Mouse (Mus musculus) thymus, adult 2 months (tissue): ENCODE results near the gene Eef1akmt1. TPM values are rescaled to one million over a fixed set of nuclear protein-coding genes. Genes with fewer than 3 reads are reported as not detected.

Source experiments
- DNase-seq: peaks from one replicate; pipeline ENCODE4 v3.0.0; 2021
- H3K27ac ChIP-seq: fragments of 200-500 bp; 2 replicates; pipeline ENCODE4 v1.5.1; 2012; ENCODE audit warnings: low read length, control low read depth; ENCODE audit not compliant: control insufficient read depth, insufficient read depth
- H3K27me3 ChIP-seq: fragments of 200-500 bp; 2 replicates; pipeline ENCODE4 v1.6.1; 2012; ENCODE audit warnings: mild to moderate bottlenecking, low read length, moderate library complexity, mixed read lengths; ENCODE audit not compliant: control insufficient read depth, insufficient read depth
- H3K36me3 ChIP-seq: fragments of 200-500 bp; 2 replicates; pipeline ENCODE4 v1.6.1; 2012; ENCODE audit warnings: mild to moderate bottlenecking, low read length, moderate library complexity; ENCODE audit not compliant: control insufficient read depth, insufficient read depth
- H3K4me1 ChIP-seq: fragments of 200-500 bp; replicated peaks from 2 replicates; pipeline ENCODE4 v1.6.1; 2012; ENCODE audit warnings: low read length; ENCODE audit not compliant: control insufficient read depth, insufficient read depth
- H3K4me3 ChIP-seq: fragments of 200-500 bp; 2 replicates; pipeline ENCODE4 v1.5.1; 2012; ENCODE audit warnings: mild to moderate bottlenecking, low read length, control low read depth, moderate library complexity; ENCODE audit not compliant: control insufficient read depth, insufficient read depth
- CTCF ChIP-seq: fragments of 200-500 bp; IDR thresholded peaks from 2 replicates; pipeline ENCODE4 v1.5.1; 2012; ENCODE audit warnings: mild to moderate bottlenecking, control low read depth, low read length, moderate library complexity, borderline replicate concordance; ENCODE audit not compliant: control insufficient read depth, poor library complexity, insufficient read depth; ENCODE audit errors: extremely low read depth
- POLR2A ChIP-seq: fragments of 200-500 bp; IDR thresholded peaks from 2 replicates; pipeline ENCODE4 v1.6.1; 2012; ENCODE audit warnings: mild to moderate bottlenecking, low read length, control low read depth, moderate library complexity; ENCODE audit not compliant: control insufficient read depth, poor library complexity, insufficient read depth; ENCODE audit errors: extremely low read depth
- WGBS: fragments of 180-500 bp; shearing (Covaris S2); methylation state at CpG from one replicate; pipeline ENCODE4 v1.1.7; 2018; 5-methylcytosine and 5-hydroxymethylcytosine counted together
- polyA plus RNA-seq: library from polyadenylated mRNA; depleted of rRNA; stranded (reverse); fragments of >200 nt; gene quantifications from 2 replicates; pipeline ENCODE4 v1.2.3, GENCODE M21; 2012

Eef1akmt1 gene
- polyA plus RNA-seq, 1 experiment, result 24.0 TPM

- H3K36me3 ChIP-seq, result peaks cover 5% of the 10 kb centered on the region; the same call in 1 of the 2 replicates
- WGBS, result 81% methylated on average over 2 of the region's 2 CpGs
- H3K27me3 ChIP-seq, result no peaks in the 10 kb centered on the region
- H3K27ac ChIP-seq, result no peak overlapping the region
- TF ChIP-seq CTCF (no peak), POLR2A (no peak)
- H3K4me1 ChIP-seq, result no peaks in the 10 kb centered on the region
- no peak for DNase-seq
- H3K4me3 ChIP-seq, result no peak overlapping the region
These were observed 5.1 kb upstream of the Eef1akmt1 start for GRCm38 (mm10) chr14:57576364-57577060.

GRCm38 (mm10) chr14:57574792-57575587 is 3.6 kb upstream of the Eef1akmt1 start:
- no peak overlapping the region for H3K27ac ChIP-seq
- DNase-seq, result no peak
- TF ChIP-seq POLR2A (no peak), CTCF (no peak)
- no peaks in the 10 kb centered on the region for H3K36me3 ChIP-seq
- no peaks in the 10 kb centered on the region for H3K27me3 ChIP-seq
- no peak overlapping the region for H3K4me3 ChIP-seq
- H3K4me1 ChIP-seq, result no peaks in the 10 kb centered on the region; the same call in 1 of the 2 replicates
- 79% methylated on average over 6 of the region's 6 CpGs for WGBS

- Histone ChIP-seq H3K4me3 (no peak overlapping the region), H3K4me1 (no peaks in the 10 kb centered on the region; the same call in 1 of the 2 replicates), H3K36me3 (peaks cover 3% of the 10 kb centered on the region; the same call in 1 of the 2 replicates), H3K27ac (no peak overlapping the region), H3K27me3 (no peaks in the 10 kb centered on the region)
- 96% methylated on average over 6 of the region's 6 CpGs for WGBS
- DNase-seq, result no peak
- TF ChIP-seq POLR2A, result no peak
- no peak for TF ChIP-seq CTCF
These were observed 5.8 kb downstream of the Eef1akmt1 start for GRCm38 (mm10) chr14:57565626-57566025.

- TF ChIP-seq POLR2A, result no peak
- Histone ChIP-seq H3K27ac (no peak overlapping the region), H3K27me3 (no peaks in the 10 kb centered on the region), H3K4me3 (no peak overlapping the region), H3K36me3 (no peaks in the 10 kb centered on the region), H3K4me1 (no peaks in the 10 kb centered on the region)
- 95% methylated on average over 1 of the region's 1 CpGs for WGBS
- no peak for DNase-seq
These were observed 14.5 kb downstream of the Eef1akmt1 start for GRCm38 (mm10) chr14:57556922-57557321.

GRCm38 (mm10) chr14:57555471-57556070 is 15.8 kb downstream of the Eef1akmt1 start:
- no peaks in the 10 kb centered on the region for H3K4me1 ChIP-seq
- TF ChIP-seq POLR2A, result no peak
- no peak for TF ChIP-seq CTCF
- WGBS, result 96% methylated on average over 7 of the region's 7 CpGs

GRCm38 (mm10) chr14:57554434-57554833 is 17.0 kb downstream of the Eef1akmt1 start:
- Histone ChIP-seq H3K27ac (no peak overlapping the region), H3K36me3 (peaks cover 8% of the 10 kb centered on the region), H3K4me1 (no peaks in the 10 kb centered on the region), H3K27me3 (no peaks in the 10 kb centered on the region), H3K4me3 (no peak overlapping the region)
- DNase-seq, result no peak
- TF ChIP-seq CTCF, result no peak
- no peak for TF ChIP-seq POLR2A
- WGBS, result 95% methylated on average over 5 of the region's 5 CpGs

More at GRCm38 (mm10) chr14:57555471-57556070, 15.8 kb downstream of the Eef1akmt1 start:
- Histone ChIP-seq H3K27ac (no peak overlapping the region), H3K36me3 (no peaks in the 10 kb centered on the region), H3K4me3 (no peak overlapping the region), H3K27me3 (no peaks in the 10 kb centered on the region)
- no peak for DNase-seq
